Mouse (Mus musculus) cerebellum, adult 2 months (tissue): ENCODE data around the gene Igf2bp3.

Source experiments
- CTCF ChIP-seq: fragments of 200-500 bp; IDR thresholded peaks from 2 replicates; pipeline ENCODE4 v1.5.1; 2011; ENCODE audit warnings: low read depth, mild to moderate bottlenecking, control low read depth, low read length, moderate library complexity, borderline replicate concordance; ENCODE audit not compliant: insufficient read depth
- POLR2A ChIP-seq: fragments of 200-500 bp; IDR thresholded peaks from 2 replicates; pipeline ENCODE4 v1.6.1; 2011; ENCODE audit warnings: low read length, control low read depth, borderline replicate concordance; ENCODE audit not compliant: insufficient read depth

DNA sequence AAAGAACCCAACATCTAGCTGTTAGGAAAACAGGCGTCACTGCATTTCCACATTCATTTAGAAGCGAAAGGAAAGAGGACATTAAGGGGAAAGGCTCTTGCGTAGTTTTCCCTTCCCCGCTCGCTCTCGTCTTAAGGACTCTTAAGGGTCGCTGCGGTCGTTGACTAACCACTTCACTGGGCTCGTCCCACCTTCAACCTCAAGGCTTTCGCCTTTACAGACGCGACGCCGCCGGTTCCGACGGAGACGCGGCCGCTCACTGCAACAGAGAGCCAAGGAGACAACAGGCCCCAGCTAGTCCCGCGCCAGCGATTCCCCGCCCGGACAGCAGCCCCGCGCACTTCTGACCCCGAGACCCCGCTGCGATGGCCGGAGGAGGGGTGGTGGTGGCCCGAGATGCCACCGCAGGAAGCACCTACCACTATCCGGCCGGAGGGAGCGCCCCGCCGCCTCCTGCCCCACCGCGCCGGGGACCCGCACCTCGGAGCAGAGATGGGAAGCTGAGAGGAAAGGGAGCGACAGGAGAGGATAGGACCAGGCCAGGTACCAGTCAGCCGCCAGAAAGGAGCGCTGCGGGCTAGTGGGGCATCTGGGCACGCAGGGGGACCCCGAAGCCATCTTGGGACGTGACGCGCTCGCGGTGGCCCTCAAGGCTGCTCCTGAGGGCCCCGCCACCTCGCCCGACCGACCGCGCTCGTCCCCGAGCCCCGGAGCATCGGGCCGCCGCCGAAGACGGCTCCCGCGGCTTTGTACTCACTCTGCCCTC is 48.5 kb upstream of the Igf2bp3 start:
- TF ChIP-seq CTCF: no peak
- TF ChIP-seq POLR2A: no peak
